Mouse (Mus musculus): ENCODE measurements at regions not wholly inside any gene's neighbourhood (a gene's known extent, or its start where the extent isn't known, plus 50 kb on each side); places are given as distances from the start of the nearest gene placed in this dataset.

- no peak overlapping the region for H3K4me3 ChIP-seq (ENCODE audit: low read depth, low read length)
- no peaks in the 10 kb centered on the region for H3K36me3 ChIP-seq (ENCODE audit: control insufficient read depth, insufficient read depth, low read length)
- no peaks in the 10 kb centered on the region for H3K9me3 ChIP-seq (ENCODE audit: control insufficient read depth, low read length)
- 86% methylated on average over 1 of the region's 1 CpGs for WGBS
- H3K27ac ChIP-seq (replicated peaks) = no peak overlapping the region
- no peaks in the 10 kb centered on the region for H3K27me3 ChIP-seq (ENCODE audit: control insufficient read depth, insufficient read depth, low read length)
- no peak overlapping the region for H3K9ac ChIP-seq (ENCODE audit: low read length)
- TF ChIP-seq CTCF (IDR thresholded peaks at IDR 0.05; ENCODE audit: low read depth) = no peak
- no peak for TF ChIP-seq EP300 (optimal IDR thresholded peaks at IDR 0.05)
- no peaks in the 10 kb centered on the region for H3K4me1 ChIP-seq (replicated peaks; ENCODE audit: control insufficient read depth, insufficient read depth)
- DNase-seq (ENCODE audit: low spot score) (no peak), ATAC-seq (ENCODE audit: low FRiP score, low TSS enrichment) (no peak)
- no peak overlapping the region for H3K4me2 ChIP-seq (replicated peaks; ENCODE audit: low read depth)
Measured at GRCm38 (mm10) chr1:7388627-7389026, 2580.9 kb downstream of the Gm37988 start.

DNA sequence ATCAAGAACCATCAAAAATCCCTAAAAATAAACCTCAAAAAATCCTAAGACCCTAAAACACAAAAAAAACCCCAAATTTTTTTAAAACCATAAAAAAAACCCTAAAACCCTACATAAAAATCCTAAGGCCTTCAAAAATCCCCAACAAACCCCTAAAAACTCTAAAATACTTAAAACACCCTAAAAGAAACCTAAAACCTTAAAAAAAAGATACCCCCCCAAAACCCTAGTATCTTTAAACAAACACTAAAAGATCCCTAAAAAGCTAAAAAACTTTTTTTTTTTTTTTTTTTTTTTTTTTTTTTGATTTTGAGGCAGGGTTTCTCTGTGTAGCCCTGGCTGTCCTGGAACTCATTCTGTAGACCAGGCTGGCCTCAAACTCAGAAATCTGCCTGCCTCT lies 2585.8 kb downstream of the Gm37988 start:
- DNase-seq (ENCODE audit: low spot score) = no peak
- no peaks in the 10 kb centered on the region for H3K9me3 ChIP-seq (ENCODE audit: control insufficient read depth, low read length)
- no peak for ATAC-seq (ENCODE audit: low FRiP score, low TSS enrichment)
- H3K4me1 ChIP-seq (replicated peaks; ENCODE audit: control insufficient read depth, insufficient read depth) = no peaks in the 10 kb centered on the region
- H3K4me2 ChIP-seq (replicated peaks; ENCODE audit: low read depth) = no peak overlapping the region
- no peak overlapping the region for H3K27ac ChIP-seq (replicated peaks)
- no peak overlapping the region for H3K4me3 ChIP-seq (ENCODE audit: low read depth, low read length)
- H3K27me3 ChIP-seq (ENCODE audit: control insufficient read depth, insufficient read depth, low read length) = no peaks in the 10 kb centered on the region
- TF ChIP-seq CTCF (IDR thresholded peaks at IDR 0.05; ENCODE audit: low read depth) = no peak
- TF ChIP-seq EP300 (optimal IDR thresholded peaks at IDR 0.05) = no peak
- no peak overlapping the region for H3K9ac ChIP-seq (ENCODE audit: low read length)
- H3K36me3 ChIP-seq (ENCODE audit: control insufficient read depth, insufficient read depth, low read length) = no peaks in the 10 kb centered on the region

- no peaks in the 10 kb centered on the region for H3K4me1 ChIP-seq (replicated peaks; ENCODE audit: control insufficient read depth, insufficient read depth)
- no peaks in the 10 kb centered on the region for H3K27me3 ChIP-seq (ENCODE audit: control insufficient read depth, insufficient read depth, low read length)
- no peak overlapping the region for H3K27ac ChIP-seq (replicated peaks)
- TF ChIP-seq CTCF (IDR thresholded peaks at IDR 0.05; ENCODE audit: low read depth) (no peak), EP300 (optimal IDR thresholded peaks at IDR 0.05) (no peak)
- H3K9ac ChIP-seq (ENCODE audit: low read length) = no peak overlapping the region
- no peak overlapping the region for H3K4me2 ChIP-seq (replicated peaks; ENCODE audit: low read depth)
- WGBS = 96% methylated on average over 6 of the region's 6 CpGs
- no peak overlapping the region for H3K4me3 ChIP-seq (ENCODE audit: low read depth, low read length)
- DNase-seq (ENCODE audit: low spot score) (no peak), ATAC-seq (ENCODE audit: low FRiP score, low TSS enrichment) (no peak)
- H3K36me3 ChIP-seq (ENCODE audit: control insufficient read depth, insufficient read depth, low read length) = no peaks in the 10 kb centered on the region
- H3K9me3 ChIP-seq (ENCODE audit: control insufficient read depth, low read length) = no peaks in the 10 kb centered on the region
Measured at GRCm38 (mm10) chr1:7394161-7394560, 2586.5 kb downstream of the Gm37988 start.

- DNase-seq (ENCODE audit: low spot score) (no peak), ATAC-seq (ENCODE audit: low FRiP score, low TSS enrichment) (no peak)
- TF ChIP-seq EP300 (optimal IDR thresholded peaks at IDR 0.05) (no peak), CTCF (IDR thresholded peaks at IDR 0.05; ENCODE audit: low read depth) (no peak)
- H3K9me3 ChIP-seq (ENCODE audit: control insufficient read depth, low read length) = no peaks in the 10 kb centered on the region
- H3K4me2 ChIP-seq (replicated peaks; ENCODE audit: low read depth) = no peak overlapping the region
- H3K36me3 ChIP-seq (ENCODE audit: control insufficient read depth, insufficient read depth, low read length) = no peaks in the 10 kb centered on the region
- no peak overlapping the region for H3K9ac ChIP-seq (ENCODE audit: low read length)
- no peaks in the 10 kb centered on the region for H3K27me3 ChIP-seq (ENCODE audit: control insufficient read depth, insufficient read depth, low read length)
- no peaks in the 10 kb centered on the region for H3K4me1 ChIP-seq (replicated peaks; ENCODE audit: control insufficient read depth, insufficient read depth)
- WGBS = 91% methylated on average over 8 of the region's 8 CpGs
- H3K27ac ChIP-seq (replicated peaks) = no peak overlapping the region
- no peak overlapping the region for H3K4me3 ChIP-seq (ENCODE audit: low read depth, low read length)
Measured at GRCm38 (mm10) chr1:7395527-7395926, 2587.8 kb downstream of the Gm37988 start.

DNA sequence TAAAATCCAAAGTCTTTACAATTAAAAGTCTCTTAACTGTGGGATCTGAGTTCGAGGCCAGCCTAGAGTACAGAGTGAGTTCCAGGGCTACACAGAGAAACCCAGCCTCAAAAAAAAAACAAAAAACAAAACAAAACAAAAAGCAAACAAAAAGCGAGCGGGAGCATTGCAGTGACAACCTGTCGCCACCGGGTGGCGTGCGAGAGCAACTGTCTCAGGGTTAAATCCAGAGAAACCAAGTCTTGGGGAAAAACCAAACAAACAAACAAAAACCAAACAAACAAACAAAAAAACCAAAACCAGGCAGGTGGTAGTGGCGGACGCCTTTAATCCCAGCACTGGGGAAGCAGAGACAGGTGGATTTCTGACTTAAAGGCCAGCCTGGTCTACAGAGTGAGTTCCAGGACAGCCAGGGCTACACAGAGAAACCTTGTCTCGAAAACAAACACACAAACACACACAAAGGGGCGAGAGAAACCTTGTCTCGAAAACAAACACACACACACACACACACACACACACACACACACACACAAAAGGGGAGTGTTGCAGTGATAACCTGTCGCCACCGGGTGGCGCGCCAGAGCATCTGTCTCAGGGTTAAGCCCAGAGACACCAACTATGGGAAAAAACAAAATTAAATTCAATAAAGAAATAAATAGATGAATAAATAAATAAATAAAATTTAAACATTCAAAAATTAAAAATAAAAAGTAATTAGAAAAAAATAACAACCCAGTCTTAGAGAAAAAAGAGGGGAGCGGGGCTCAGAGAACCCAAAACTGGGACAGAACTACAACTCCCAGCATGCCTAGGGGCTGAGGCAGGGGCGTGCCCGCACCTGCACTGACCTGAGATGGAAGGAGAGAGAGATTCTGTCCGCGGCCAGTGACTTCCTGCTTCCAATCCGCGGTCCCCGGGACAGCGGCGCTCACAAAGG lies 2589.4 kb downstream of the Gm37988 start:
- H3K4me1 ChIP-seq (replicated peaks; ENCODE audit: control insufficient read depth, insufficient read depth) = no peaks in the 10 kb centered on the region
- H3K4me3 ChIP-seq (ENCODE audit: low read depth, low read length) = peak overlapping the region; percentile 72
- DNase-seq (ENCODE audit: low spot score) = peak; percentile 76
- TF ChIP-seq CTCF (IDR thresholded peaks at IDR 0.05; ENCODE audit: low read depth) (peak; percentile 76), EP300 (optimal IDR thresholded peaks at IDR 0.05) (peak; percentile 52)
- peak overlapping the region; percentile 47; the same call in 1 of the 2 replicates for H3K9ac ChIP-seq (ENCODE audit: low read length)
- H3K27me3 ChIP-seq (ENCODE audit: control insufficient read depth, insufficient read depth, low read length) = no peaks in the 10 kb centered on the region
- H3K27ac ChIP-seq (replicated peaks) = peak overlapping the region; percentile 58; the same call in 1 of the 2 replicates
- H3K36me3 ChIP-seq (ENCODE audit: control insufficient read depth, insufficient read depth, low read length) = no peaks in the 10 kb centered on the region
- WGBS = 15% methylated on average over 26 of the region's 26 CpGs
- H3K4me2 ChIP-seq (replicated peaks; ENCODE audit: low read depth) = peak overlapping the region; percentile 44
- peak; percentile 91 for ATAC-seq (ENCODE audit: low FRiP score, low TSS enrichment)
- no peaks in the 10 kb centered on the region for H3K9me3 ChIP-seq (ENCODE audit: control insufficient read depth, low read length)

- Histone ChIP-seq H3K36me3 (ENCODE audit: control insufficient read depth, insufficient read depth, low read length) (no peaks in the 10 kb centered on the region), H3K9me3 (ENCODE audit: control insufficient read depth, low read length) (no peaks in the 10 kb centered on the region), H3K4me2 (replicated peaks; ENCODE audit: low read depth) (peak overlapping the region; percentile 81), H3K4me3 (ENCODE audit: low read depth, low read length) (peak overlapping the region; percentile 72), H3K9ac (ENCODE audit: low read length) (peak overlapping the region; percentile 64), H3K27ac (replicated peaks) (peak overlapping the region; percentile 81), H3K4me1 (replicated peaks; ENCODE audit: control insufficient read depth, insufficient read depth) (no peaks in the 10 kb centered on the region), H3K27me3 (ENCODE audit: control insufficient read depth, insufficient read depth, low read length) (no peaks in the 10 kb centered on the region)
- ATAC-seq (ENCODE audit: low FRiP score, low TSS enrichment) (peak; percentile 99), DNase-seq (ENCODE audit: low spot score) (peak; percentile 99)
- WGBS = 1% methylated on average over 44 of the region's 46 CpGs
- TF ChIP-seq EP300 (optimal IDR thresholded peaks at IDR 0.05) = no peak
- TF ChIP-seq CTCF (IDR thresholded peaks at IDR 0.05; ENCODE audit: low read depth) = peak; percentile 84
Measured at GRCm38 (mm10) chr1:7397807-7398446, 2590.2 kb downstream of the Gm37988 start.

Measured in stomach, postnatal 0 days (tissue).